Mouse (Mus musculus) WW6 (cell line): ENCODE measurements around the gene Prrt3.

Experiments used
- DNase-seq: peaks from one replicate; pipeline ENCODE4 v3.0.0-alpha.2; 2013; ENCODE audit warnings: low read depth, low spot score

The Prrt3 gene

DNA sequence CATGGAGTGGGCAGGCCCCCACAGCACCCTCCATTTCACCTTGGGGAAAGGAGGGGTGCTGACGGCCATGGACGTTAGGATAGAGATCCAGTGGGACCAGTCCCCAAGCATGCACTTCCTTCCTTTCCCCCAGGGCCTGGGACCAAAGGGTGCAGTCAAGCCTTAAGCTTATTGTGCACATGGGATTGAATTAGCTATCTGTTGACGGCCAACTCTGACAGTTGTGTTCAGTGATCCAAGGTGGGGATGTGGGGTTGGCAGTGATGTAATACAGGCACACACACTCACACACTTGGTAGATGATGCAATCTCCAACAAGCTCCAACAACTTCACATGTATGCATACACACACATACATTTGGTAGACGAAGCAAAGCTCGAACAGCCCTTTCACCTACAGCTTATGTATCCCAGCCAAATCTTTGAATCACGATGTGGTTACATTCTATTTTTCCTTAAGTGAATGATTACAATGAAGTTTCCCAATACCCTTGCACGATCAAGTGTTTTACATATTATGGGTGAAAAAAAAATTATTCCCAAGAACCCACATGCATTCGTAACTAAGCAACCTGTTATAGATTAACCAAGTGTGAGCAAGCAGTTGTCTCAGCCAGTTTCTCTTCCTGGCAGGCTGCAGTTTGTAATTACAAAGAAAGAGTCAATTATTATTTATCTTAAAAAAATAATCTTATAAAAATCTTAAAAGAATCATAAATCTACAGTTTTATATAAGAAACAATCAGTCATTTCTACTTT, 57.3 kb downstream of the Prrt3 start:
- DNase-seq = no peak
